Mouse (Mus musculus) inflammation-experienced regulatory T-cells, adult 16 weeks (primary cell): Measurements from ENCODE around the gene Pik3r6. TPM values are rescaled to one million over a fixed set of nuclear protein-coding genes. Genes with fewer than 3 reads are reported as not detected.

Source experiments
- polyA plus RNA-seq: library from polyadenylated mRNA; unstranded; fragments of 100-300 nt; shearing (Covaris generic); gene quantifications from one replicate; pipeline ENCODE4 v1.2.1, GENCODE M21; 2017

Pik3r6 gene
- not detected for polyA plus RNA-seq

DNA sequence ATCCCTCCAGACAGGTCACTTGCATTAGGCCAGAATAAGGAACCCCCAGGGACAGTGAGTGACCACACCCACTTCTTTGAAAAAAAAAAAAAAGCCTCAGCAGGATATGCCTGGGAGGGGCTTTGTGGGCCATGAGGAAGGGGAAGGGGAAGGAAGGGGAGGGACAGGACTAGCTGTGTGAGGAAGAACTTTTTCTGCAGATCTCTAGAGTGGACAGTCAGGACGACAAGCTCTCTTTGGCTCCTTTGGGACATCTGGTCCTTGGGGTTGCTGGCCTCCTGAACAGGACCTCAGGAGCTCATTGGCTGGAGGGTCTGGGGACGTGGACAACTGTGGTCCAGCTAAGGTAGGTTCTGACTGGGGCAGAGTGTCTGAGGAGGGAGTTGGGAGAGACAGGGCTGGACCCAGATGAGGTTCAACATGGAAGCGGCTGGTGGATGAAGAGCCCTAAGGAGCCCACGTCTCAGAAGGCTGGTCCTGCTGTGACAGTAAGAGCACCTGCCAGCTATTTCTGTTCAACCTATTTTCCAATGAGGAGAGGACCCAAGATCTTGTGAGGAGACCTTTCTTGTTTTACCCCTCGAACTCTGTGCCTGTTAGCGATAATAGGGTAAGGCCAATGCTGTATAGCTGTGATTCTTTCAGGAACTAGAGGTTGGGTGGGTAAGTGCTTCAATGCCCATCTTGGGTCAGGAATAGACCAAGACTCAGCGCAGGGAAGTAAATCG is at the start of gene Pik3r6:
Gene Pik3r6 (plus strand): TSS at position 118 of the 728 bp plus-strand sequence.

DNA sequence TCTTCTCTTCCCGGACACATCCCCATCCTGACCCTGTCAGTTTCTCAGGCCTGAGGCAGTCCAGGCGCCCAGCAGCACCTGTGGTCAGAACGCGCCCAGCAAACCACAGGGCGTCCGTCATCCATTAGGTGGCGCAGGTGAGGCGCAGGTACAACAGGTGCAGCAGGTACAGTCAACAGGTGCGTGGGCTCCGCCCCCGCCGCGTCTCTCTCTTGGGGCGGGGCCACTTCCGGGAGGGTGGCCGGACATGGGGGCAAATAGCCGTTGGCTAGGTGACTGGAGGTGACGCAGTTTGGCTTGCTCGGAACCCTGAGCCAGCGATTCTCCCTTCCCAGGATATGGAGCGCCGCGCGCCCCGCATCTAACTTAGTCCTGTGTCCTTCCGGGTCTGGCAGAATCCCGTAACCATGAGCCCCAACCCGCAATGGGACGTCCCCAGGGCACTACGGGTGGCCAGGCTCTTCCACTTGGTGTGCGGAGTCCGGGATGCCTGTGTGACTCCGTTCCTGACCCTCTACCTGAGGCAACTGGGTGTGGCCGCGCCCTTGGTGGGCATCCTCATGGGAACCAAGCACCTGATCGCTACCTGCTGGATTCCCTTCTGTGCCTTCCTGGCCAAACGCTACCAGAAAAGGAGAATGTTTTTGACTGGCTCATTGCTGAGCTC is 53.2 kb downstream of the Pik3r6 start, which contains the start of gene Mfsd6l:
Gene Mfsd6l (plus strand): TSS at position 269 of the 667 bp plus-strand sequence.

GRCm38 (mm10) chr11:68586721-68587120 is 83.9 kb downstream of the Pik3r6 start, which contains the start of gene Ccdc42:
Gene Ccdc42, plus strand, starts transcription at chr11:68587021.

Other genes starting within 250 kb of the Pik3r6 start
- 0.84 TPM for gene Ntn1, start 102.2 kb upstream of the Pik3r6 start, polyA plus RNA-seq
- gene Pik3r5, start 70.9 kb upstream of the Pik3r6 start, polyA plus RNA-seq = 70.7 TPM
- gene Mfsd6l, start 53.2 kb downstream of the Pik3r6 start, polyA plus RNA-seq = not detected
- not detected for gene Ccdc42, start 84.0 kb downstream of the Pik3r6 start, polyA plus RNA-seq
- 0.62 TPM for gene Myh10, start 188.5 kb downstream of the Pik3r6 start, polyA plus RNA-seq